Mouse (Mus musculus) spleen, adult 2 months (tissue): Measurements from ENCODE around the gene Sphk1.

Source experiments
- CTCF ChIP-seq: fragments of 200-500 bp; IDR thresholded peaks from 2 replicates; pipeline ENCODE4 v1.5.1; 2011; ENCODE audit warnings: mild to moderate bottlenecking, inconsistent platforms; ENCODE audit not compliant: insufficient read depth, insufficient read length, insufficient replicate concordance; ENCODE audit errors: extremely low read depth
- POLR2A ChIP-seq: fragments of 200-500 bp; IDR thresholded peaks from 2 replicates; pipeline ENCODE4 v1.6.1; 2011; ENCODE audit warnings: low read depth, low read length, inconsistent platforms

DNA sequence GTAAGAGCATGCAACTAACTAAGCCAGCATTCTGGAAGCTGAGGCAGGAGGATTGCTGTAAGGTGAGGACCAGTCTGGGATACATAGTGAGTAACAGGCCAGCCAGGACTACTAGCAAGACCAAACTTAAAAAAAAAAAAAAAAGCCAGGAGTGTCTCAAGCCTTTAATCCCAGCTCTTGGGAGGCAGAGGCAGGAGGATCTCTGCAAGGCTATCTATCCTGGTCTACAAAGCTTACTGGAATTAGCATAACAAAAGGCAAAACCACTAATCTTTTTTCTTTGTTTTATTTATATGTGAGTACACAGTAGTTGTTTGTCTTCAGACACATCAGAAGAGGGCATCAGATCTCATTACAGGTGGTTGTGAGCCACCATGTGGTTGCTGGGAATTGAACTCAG, 42.5 kb upstream of the Sphk1 start:
- TF ChIP-seq POLR2A (no peak), CTCF (no peak)
